Mouse (Mus musculus): ENCODE measurements around the gene Atxn7l2.

GRCm38 (mm10) chr3:108165532-108166315 lies 45.0 kb downstream of the Atxn7l2 start:
- no peak for TF ChIP-seq CTCF (conservative IDR thresholded peaks at IDR 0.05; ENCODE audit: low read length)
- TF ChIP-seq NANOG (IDR thresholded peaks at IDR 0.05; ENCODE audit: borderline replicate concordance, low read length): no peak
- TF ChIP-seq POU5F1 (IDR thresholded peaks at IDR 0.05; ENCODE audit: borderline replicate concordance, low read length): no peak

Data from E14TG2a.4 (cell line).